Mouse (Mus musculus) kidney, embryonic 16.5 days (tissue): ENCODE measurements at regions not wholly inside any gene's neighbourhood (a gene's known extent, or its start where the extent isn't known, plus 50 kb on each side); places are given as distances from the start of the nearest gene placed in this dataset.

Experiments
- ATAC-seq: fragments of 200-750 bp; cut with Nextera tagmentation; 2 replicates; pipeline ENCODE4 v1.8.0; 2017; ENCODE audit warnings: moderate TSS enrichment; ENCODE audit not compliant: low FRiP score, low TSS enrichment
- H3K27ac ChIP-seq: fragments of 300-500 bp; sonication (generic); 2 replicates; pipeline ENCODE4 v1.5.1; 2014; ENCODE audit warnings: low read length
- H3K27me3 ChIP-seq: fragments of 300-500 bp; sonication (generic); 2 replicates; pipeline ENCODE4 v1.6.1; 2014; ENCODE audit warnings: low read length, control low read depth, mixed read lengths; ENCODE audit not compliant: insufficient read depth
- H3K36me3 ChIP-seq: fragments of 300-500 bp; sonication (generic); 2 replicates; pipeline ENCODE4 v1.6.1; 2014; ENCODE audit warnings: low read length, control low read depth, mixed read lengths; ENCODE audit not compliant: insufficient read depth
- H3K4me1 ChIP-seq: fragments of 300-500 bp; sonication (generic); 2 replicates; pipeline ENCODE4 v1.6.1; 2014; ENCODE audit warnings: low read length, control low read depth, mixed read lengths; ENCODE audit not compliant: insufficient read depth
- H3K4me2 ChIP-seq: fragments of 300-500 bp; sonication (generic); replicated peaks from 2 replicates; pipeline ENCODE4 v1.6.1; 2014; ENCODE audit warnings: low read depth, low read length
- H3K4me3 ChIP-seq: fragments of 300-500 bp; sonication (generic); 2 replicates; pipeline ENCODE4 v1.5.1; 2014; ENCODE audit warnings: mild to moderate bottlenecking, low read length
- H3K9ac ChIP-seq: fragments of 300-500 bp; sonication (generic); replicated peaks from 2 replicates; pipeline ENCODE4 v1.6.1; 2014; ENCODE audit warnings: low read length
- H3K9me3 ChIP-seq: fragments of 300-500 bp; sonication (generic); 2 replicates; pipeline ENCODE4 v1.6.1; 2016; ENCODE audit warnings: low read length, control low read depth
- WGBS: fragments of 180-500 bp; shearing (Covaris S2); extraction: QIAGEN DNeasy Blood & Tissue Kit; methylation state at CpG from one replicate; pipeline ENCODE4 v1.1.7; 2014; 5-methylcytosine and 5-hydroxymethylcytosine counted together

DNA sequence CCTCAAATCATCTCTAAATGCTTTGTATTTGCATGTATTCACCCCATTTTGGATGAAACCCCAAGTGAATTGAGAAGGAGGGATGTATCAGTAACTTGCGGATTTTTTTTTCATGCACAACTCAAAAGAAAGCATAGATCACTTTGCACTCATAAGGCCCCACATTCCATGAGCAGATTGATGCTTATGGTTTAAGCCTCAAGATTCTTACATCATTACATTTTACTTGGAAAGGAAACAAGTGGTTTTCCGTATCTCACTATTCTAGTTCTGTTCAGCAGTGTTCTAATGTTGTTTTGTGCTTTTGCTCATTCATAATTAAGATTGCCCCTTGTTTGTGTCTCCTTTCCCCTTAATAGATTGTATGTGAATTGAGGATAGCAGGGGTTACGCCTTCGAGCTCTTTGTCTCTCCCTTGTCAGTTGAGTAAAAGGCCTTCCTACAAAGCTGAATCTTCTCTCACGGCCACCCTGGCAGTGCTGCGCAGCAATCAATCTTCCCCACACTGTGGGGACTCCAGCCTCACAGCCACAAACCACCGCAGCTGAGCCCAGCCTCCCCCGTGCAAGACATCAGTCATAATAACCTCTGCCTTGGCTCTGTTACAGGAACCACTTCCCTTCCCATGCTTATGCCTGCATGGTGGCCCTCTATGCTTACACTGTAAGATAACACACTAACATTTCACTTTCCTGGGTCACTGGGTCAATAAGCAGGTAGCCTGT lies 284.5 kb downstream of the Cenpc1 start:
- Histone ChIP-seq H3K27ac (no peak overlapping the region), H3K36me3 (no peaks in the 10 kb centered on the region), H3K27me3 (no peaks in the 10 kb centered on the region), H3K9me3 (no peaks in the 10 kb centered on the region), H3K4me1 (no peaks in the 10 kb centered on the region), H3K4me3 (no peak overlapping the region), H3K9ac (no peak overlapping the region), H3K4me2 (no peak overlapping the region)
- no peak for ATAC-seq
- WGBS = 35% methylated on average over 8 of the region's 8 CpGs

DNA sequence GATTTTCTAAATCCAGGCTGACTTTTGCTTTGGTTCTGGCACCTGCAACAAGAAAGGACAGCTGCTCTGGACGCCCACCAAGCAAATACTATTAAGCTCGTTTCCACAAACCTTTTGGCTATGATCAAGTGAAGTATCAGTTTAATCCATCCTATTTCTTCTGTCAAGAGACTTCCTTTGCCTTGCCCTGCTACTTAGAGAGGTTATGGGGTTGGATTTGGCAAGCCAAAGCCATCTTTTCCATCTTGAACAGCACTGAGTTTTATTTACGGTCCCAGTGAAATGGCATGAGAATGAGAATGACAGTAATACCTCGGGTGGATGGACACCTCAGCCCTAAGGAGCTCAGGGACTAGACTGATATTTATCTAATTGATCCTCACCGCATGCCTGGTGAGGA lies 285.4 kb downstream of the Cenpc1 start:
- Histone ChIP-seq H3K9me3 (no peaks in the 10 kb centered on the region), H3K36me3 (no peaks in the 10 kb centered on the region), H3K27ac (no peak overlapping the region), H3K4me1 (no peaks in the 10 kb centered on the region), H3K27me3 (no peaks in the 10 kb centered on the region), H3K4me2 (no peak overlapping the region), H3K4me3 (no peak overlapping the region), H3K9ac (no peak overlapping the region)
- ATAC-seq = no peak
- WGBS = 71% methylated on average over 5 of the region's 5 CpGs

GRCm38 (mm10) chr5:85779205-85779604 lies 286.2 kb downstream of the Cenpc1 start:
- WGBS = 67% methylated on average over 4 of the region's 4 CpGs
- ATAC-seq = no peak

DNA sequence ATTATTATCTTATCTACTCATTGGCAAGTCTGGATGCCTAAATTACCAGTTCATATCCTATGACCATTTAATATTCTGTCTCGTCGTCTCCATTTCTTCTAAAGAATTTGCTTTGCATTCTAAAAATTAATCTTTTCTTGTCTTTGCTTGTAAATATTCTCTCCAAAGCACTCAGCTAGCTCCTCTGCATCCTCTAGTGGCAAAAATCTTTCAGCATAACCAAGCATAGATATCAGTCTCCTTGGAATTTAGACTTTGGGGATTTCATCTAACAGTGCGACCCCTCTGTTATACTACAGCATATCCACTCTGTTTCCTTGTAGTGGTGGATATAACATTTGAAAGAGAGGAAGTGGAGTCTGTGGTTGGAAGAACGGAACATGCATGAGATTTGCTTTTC lies 292.7 kb downstream of the Cenpc1 start:
- Histone ChIP-seq H3K27ac (no peak overlapping the region), H3K4me2 (no peak overlapping the region), H3K4me1 (no peaks in the 10 kb centered on the region), H3K9ac (no peak overlapping the region), H3K36me3 (no peaks in the 10 kb centered on the region), H3K4me3 (no peak overlapping the region), H3K9me3 (no peaks in the 10 kb centered on the region), H3K27me3 (no peaks in the 10 kb centered on the region)
- WGBS = 83% methylated on average over 4 of the region's 4 CpGs
- no peak for ATAC-seq

More at GRCm38 (mm10) chr5:85779205-85779604, 286.2 kb downstream of the Cenpc1 start:
- no peak overlapping the region for H3K4me2 ChIP-seq
- no peak overlapping the region for H3K9ac ChIP-seq
- no peaks in the 10 kb centered on the region for H3K36me3 ChIP-seq
- no peaks in the 10 kb centered on the region for H3K4me1 ChIP-seq
- no peak overlapping the region for H3K27ac ChIP-seq
- H3K9me3 ChIP-seq = no peaks in the 10 kb centered on the region
- no peak overlapping the region for H3K4me3 ChIP-seq
- H3K27me3 ChIP-seq = no peaks in the 10 kb centered on the region

- H3K9ac ChIP-seq = no peak overlapping the region
- no peak overlapping the region for H3K4me3 ChIP-seq
- 67% methylated on average over 4 of the region's 4 CpGs for WGBS
- no peaks in the 10 kb centered on the region for H3K9me3 ChIP-seq
- no peaks in the 10 kb centered on the region for H3K27me3 ChIP-seq
- no peak overlapping the region for H3K4me2 ChIP-seq
- no peak for ATAC-seq
- no peaks in the 10 kb centered on the region for H3K36me3 ChIP-seq
- no peak overlapping the region for H3K27ac ChIP-seq
- no peaks in the 10 kb centered on the region for H3K4me1 ChIP-seq
These were observed 293.3 kb downstream of the Cenpc1 start for GRCm38 (mm10) chr5:85772086-85772485.

- H3K4me3 ChIP-seq = no peak overlapping the region
- no peaks in the 10 kb centered on the region for H3K27me3 ChIP-seq
- H3K36me3 ChIP-seq = no peaks in the 10 kb centered on the region
- no peaks in the 10 kb centered on the region for H3K4me1 ChIP-seq
- no peak for ATAC-seq
- no peak overlapping the region for H3K9ac ChIP-seq
- 89% methylated on average over 3 of the region's 3 CpGs for WGBS
- H3K9me3 ChIP-seq = no peaks in the 10 kb centered on the region
- H3K27ac ChIP-seq = no peak overlapping the region
- H3K4me2 ChIP-seq = no peak overlapping the region
These were observed 298.2 kb downstream of the Cenpc1 start for GRCm38 (mm10) chr5:85767157-85767556.

GRCm38 (mm10) chr5:85756716-85757115 lies 308.7 kb downstream of the Cenpc1 start:
- Histone ChIP-seq H3K9ac (no peak overlapping the region), H3K27ac (no peak overlapping the region), H3K36me3 (no peaks in the 10 kb centered on the region), H3K4me3 (no peak overlapping the region), H3K4me1 (no peaks in the 10 kb centered on the region), H3K27me3 (no peaks in the 10 kb centered on the region), H3K9me3 (no peaks in the 10 kb centered on the region), H3K4me2 (no peak overlapping the region)
- no peak for ATAC-seq
- WGBS = 87% methylated on average over 8 of the region's 8 CpGs

DNA sequence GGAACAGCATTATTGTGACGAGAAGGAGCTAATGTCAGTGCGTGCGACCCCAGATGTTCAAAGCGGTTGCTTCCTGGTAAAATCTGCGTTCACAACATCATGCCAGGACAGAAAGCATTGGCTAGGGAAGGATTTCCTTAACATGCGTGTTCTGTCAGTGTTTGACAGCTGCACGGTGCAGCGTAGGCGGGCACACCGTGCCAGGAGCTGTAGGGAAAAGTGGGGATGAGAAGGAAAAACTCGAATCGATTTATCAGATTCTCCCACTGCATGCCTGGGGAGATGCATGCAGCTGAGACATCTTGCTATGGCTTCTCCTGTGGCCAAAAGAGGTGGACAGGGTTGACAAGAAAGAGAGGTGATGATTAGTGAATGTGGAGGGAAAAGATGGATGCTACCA lies 311.2 kb downstream of the Cenpc1 start:
- H3K27me3 ChIP-seq = no peaks in the 10 kb centered on the region
- no peak overlapping the region for H3K9ac ChIP-seq
- WGBS = 90% methylated on average over 12 of the region's 12 CpGs
- no peak overlapping the region for H3K27ac ChIP-seq
- H3K4me2 ChIP-seq = no peak overlapping the region
- no peaks in the 10 kb centered on the region for H3K4me1 ChIP-seq
- no peak for ATAC-seq
- no peaks in the 10 kb centered on the region for H3K9me3 ChIP-seq
- H3K4me3 ChIP-seq = no peak overlapping the region
- H3K36me3 ChIP-seq = no peaks in the 10 kb centered on the region

- Histone ChIP-seq H3K4me2 (no peak overlapping the region), H3K27me3 (no peaks in the 10 kb centered on the region), H3K27ac (no peak overlapping the region), H3K9ac (no peak overlapping the region), H3K4me3 (no peak overlapping the region), H3K9me3 (no peaks in the 10 kb centered on the region), H3K4me1 (no peaks in the 10 kb centered on the region), H3K36me3 (no peaks in the 10 kb centered on the region)
- WGBS = 81% methylated on average over 3 of the region's 3 CpGs
- no peak for ATAC-seq
These were observed 312.3 kb downstream of the Cenpc1 start for GRCm38 (mm10) chr5:85753109-85753508.

- 83% methylated on average over 2 of the region's 2 CpGs for WGBS
- Histone ChIP-seq H3K4me1 (no peaks in the 10 kb centered on the region), H3K36me3 (no peaks in the 10 kb centered on the region), H3K9me3 (no peaks in the 10 kb centered on the region), H3K4me2 (no peak overlapping the region), H3K27me3 (no peaks in the 10 kb centered on the region), H3K4me3 (no peak overlapping the region), H3K9ac (no peak overlapping the region), H3K27ac (no peak overlapping the region)
- ATAC-seq = no peak
These were observed 313.7 kb downstream of the Cenpc1 start for GRCm38 (mm10) chr5:85751649-85752048.
